Mouse (Mus musculus): ENCODE measurements around the gene Haus4. TPM values are rescaled to one million over a fixed set of nuclear protein-coding genes. Genes with fewer than 3 reads are reported as not detected.

Gene Haus4
- total RNA-seq, 2 experiments from 2014 or later: 79.6 to 85.8 TPM

GRCm38 (mm10) chr14:54574253-54574652, 19.8 kb upstream of the Haus4 start:
- no peak for ATAC-seq (replicated peaks; ENCODE audit: poor library complexity, severe bottlenecking)

- ATAC-seq (replicated peaks; ENCODE audit: poor library complexity, severe bottlenecking): no peak
Observed at GRCm38 (mm10) chr14:54572790-54573736, 18.6 kb upstream of the Haus4 start.

GRCm38 (mm10) chr14:54572122-54572521, 17.7 kb upstream of the Haus4 start:
- ATAC-seq (replicated peaks; ENCODE audit: poor library complexity, severe bottlenecking): no peak

- ATAC-seq (replicated peaks; ENCODE audit: poor library complexity, severe bottlenecking): 0 out of 2 replicates have a peak, but pooled peaks have one; percentile 13
Observed at GRCm38 (mm10) chr14:54569451-54570392, 15.3 kb upstream of the Haus4 start.

GRCm38 (mm10) chr14:54568694-54569414, 14.4 kb upstream of the Haus4 start:
- ATAC-seq (replicated peaks; ENCODE audit: poor library complexity, severe bottlenecking): peak; percentile 81

- no peak for ATAC-seq (replicated peaks; ENCODE audit: poor library complexity, severe bottlenecking)
Observed at GRCm38 (mm10) chr14:54560527-54561242, 6.3 kb upstream of the Haus4 start.

- ATAC-seq (replicated peaks; ENCODE audit: poor library complexity, severe bottlenecking): no peak
Observed at GRCm38 (mm10) chr14:54557330-54557729, 2.9 kb upstream of the Haus4 start.

GRCm38 (mm10) chr14:54553454-54553974, 902 bp downstream of the Haus4 start:
- no peak for ATAC-seq (replicated peaks; ENCODE audit: poor library complexity, severe bottlenecking)

- ATAC-seq (replicated peaks; ENCODE audit: poor library complexity, severe bottlenecking): no peak
Observed at GRCm38 (mm10) chr14:54544703-54545102, 9.7 kb downstream of the Haus4 start.

- no peak for ATAC-seq (replicated peaks; ENCODE audit: poor library complexity, severe bottlenecking)
Observed at GRCm38 (mm10) chr14:54540771-54541170, 13.6 kb downstream of the Haus4 start.

- no peak for ATAC-seq (replicated peaks; ENCODE audit: poor library complexity, severe bottlenecking)
Observed at GRCm38 (mm10) chr14:54538580-54538979, 15.8 kb downstream of the Haus4 start.

GRCm38 (mm10) chr14:54528446-54529111, 25.8 kb downstream of the Haus4 start:
- peak; percentile 72 for ATAC-seq (replicated peaks; ENCODE audit: poor library complexity, severe bottlenecking)

- ATAC-seq (replicated peaks; ENCODE audit: poor library complexity, severe bottlenecking): no peak
Observed at GRCm38 (mm10) chr14:54528007-54528393, 26.4 kb downstream of the Haus4 start.

- 0 out of 2 replicates have a peak, but pooled peaks have one; percentile 9 for ATAC-seq (replicated peaks; ENCODE audit: poor library complexity, severe bottlenecking)
Observed at GRCm38 (mm10) chr14:54527227-54528006, 27.0 kb downstream of the Haus4 start.

GRCm38 (mm10) chr14:54523600-54523999, 30.8 kb downstream of the Haus4 start:
- ATAC-seq (replicated peaks; ENCODE audit: poor library complexity, severe bottlenecking): no peak

GRCm38 (mm10) chr14:54516710-54517310, 37.6 kb downstream of the Haus4 start:
- ATAC-seq (replicated peaks; ENCODE audit: poor library complexity, severe bottlenecking): no peak

- no peak for ATAC-seq (replicated peaks; ENCODE audit: poor library complexity, severe bottlenecking)
Observed at GRCm38 (mm10) chr14:54509774-54510173, 44.6 kb downstream of the Haus4 start.

GRCm38 (mm10) chr14:54503092-54503491, 51.3 kb downstream of the Haus4 start:
- no peak for ATAC-seq (replicated peaks; ENCODE audit: poor library complexity, severe bottlenecking)
